Mouse (Mus musculus): ENCODE measurements at regions not wholly inside any gene's neighbourhood (a gene's known extent, or its start where the extent isn't known, plus 50 kb on each side); places are given as distances from the start of the nearest gene placed in this dataset.

DNA sequence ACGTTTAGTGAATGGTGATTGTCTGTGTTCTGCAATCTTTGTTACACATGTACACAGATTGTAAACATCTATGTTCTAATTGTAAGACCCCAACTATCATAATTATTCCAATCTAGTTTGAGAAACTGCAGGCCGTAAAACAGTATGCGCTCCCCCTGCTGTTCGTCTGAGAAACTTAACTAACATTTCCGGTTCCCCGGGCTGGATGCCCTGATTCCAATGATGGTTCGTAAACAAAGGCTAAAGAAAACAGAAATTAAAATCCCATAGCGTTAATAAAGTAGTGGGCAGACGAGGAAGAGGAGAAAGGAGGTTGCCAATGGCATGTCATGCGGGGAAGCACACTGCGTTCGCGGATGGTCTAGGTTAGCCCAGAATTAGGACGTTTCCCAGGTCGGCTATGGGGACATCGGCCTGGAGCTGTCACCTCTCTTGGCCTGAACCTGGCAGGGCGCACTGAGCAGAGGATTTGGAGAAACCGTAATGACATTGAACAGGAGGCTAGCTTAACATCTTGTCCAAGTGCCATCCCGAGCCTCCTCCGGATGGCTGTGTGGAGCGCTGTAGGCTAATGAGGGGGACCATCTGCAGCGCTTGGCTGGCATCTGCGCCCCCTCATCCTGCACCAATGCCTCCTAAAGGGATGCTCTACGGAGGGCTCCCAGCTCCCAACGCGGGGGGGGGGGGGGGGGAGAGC lies 55.7 kb upstream of the Hnrnpa3 start:
- DNase-seq, result peak; percentile 59 to 60

DNA sequence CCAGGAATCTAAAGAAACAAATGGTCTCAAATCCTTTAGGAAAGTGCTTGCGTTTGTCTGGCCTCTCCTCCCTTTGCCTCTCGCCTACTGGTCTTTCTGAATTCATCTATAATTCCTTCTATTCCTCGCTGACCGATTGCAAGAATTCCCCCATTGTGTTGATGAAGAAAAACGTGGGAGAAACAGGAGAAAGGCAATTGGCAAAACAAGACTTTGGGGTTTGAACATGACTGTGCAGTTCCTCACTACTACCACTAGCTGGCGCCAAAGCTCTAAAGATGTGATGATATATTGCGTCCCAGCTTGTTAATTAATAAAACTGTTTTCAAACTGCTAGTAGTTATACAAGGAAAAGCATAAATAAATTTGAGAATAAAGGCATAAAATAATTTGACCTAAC lies 53.4 kb upstream of the Hnrnpa3 start:
- DNase-seq, result peak; percentile 60 to 76

DNA sequence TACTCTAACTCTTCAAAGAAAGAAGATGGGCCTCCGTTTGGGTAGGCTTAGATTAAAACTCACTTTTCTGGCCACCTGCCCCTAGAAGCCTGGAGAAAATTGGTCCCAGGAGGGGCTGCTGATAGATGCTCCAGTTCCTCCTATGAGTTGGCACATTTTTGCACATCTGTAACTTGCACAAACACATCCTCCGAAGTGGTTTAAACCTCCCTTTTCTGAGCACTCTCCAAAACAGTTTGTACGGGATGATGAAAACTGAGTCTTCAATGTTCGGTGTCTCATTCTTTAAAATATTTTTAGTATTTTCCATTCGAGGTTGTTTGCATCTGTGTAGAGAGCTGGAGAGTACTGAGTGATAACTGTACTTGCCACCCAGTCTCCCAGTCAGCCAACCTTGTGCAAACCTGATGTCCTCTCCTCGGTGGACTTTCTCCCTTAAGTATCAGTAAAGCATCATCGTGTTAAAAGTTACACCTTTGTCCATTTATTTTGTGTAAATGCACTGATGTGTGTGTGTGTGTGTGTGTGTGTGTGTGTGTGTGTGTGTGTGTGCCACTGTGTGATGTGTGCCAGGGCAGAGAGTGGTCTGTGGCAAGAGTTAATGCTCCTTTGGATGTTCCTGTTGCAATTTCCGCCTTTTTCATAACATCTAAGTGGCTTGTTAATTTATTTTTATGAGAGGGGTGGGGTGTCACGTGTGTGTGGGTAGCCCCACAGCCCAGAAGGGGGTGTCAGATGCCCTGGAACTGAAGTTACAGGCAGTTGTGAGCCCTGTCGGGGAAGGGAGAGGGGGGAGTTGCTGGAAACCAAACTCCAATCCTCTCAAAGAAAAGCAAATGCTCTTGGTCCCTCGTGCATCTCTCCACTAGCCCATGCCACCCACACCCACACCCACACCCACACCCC lies 51.8 kb upstream of the Hnrnpa3 start:
- DNase-seq, result no peak

DNA sequence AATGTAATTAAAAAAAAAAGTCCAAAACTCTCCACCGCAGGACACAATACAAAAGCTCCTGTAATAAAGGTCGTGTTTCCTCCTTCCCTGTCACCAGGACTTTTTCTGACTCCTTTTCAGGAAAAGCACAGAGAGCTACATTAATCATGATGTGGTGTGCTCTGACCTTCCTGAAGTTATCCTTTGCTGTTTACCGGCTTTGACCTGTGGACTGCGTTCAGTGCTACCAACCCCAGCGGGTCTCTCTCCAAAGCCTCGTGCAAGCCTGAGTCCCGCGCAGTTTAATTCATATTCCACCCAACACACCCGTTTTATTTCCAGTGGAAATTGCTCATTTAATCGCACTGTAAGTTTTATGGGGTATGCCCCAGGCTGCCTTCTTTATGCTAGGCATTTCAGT lies 51.1 kb upstream of the Hnrnpa3 start:
- DNase-seq, result no peak

DNA sequence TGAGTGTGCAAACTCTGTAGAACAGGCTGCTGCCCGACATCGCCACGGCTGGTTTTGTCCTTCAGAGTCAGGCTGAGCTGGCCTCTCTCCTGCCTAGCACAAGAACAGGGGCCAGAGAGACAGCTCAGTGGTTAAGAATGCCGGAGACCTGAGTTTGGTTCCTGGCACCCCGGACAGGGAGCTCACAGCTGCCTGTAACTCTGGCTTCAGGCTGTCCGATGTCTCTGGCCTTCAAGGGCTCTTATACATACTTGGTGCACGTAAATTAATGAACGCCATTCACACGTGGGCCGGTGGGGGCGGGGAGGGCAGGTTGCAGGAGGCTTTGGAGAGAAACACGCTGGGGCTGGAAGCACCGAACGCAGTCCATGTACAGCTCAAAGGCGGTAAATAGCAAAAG lies 50.6 kb upstream of the Hnrnpa3 start:
- DNase-seq, result no peak

DNA sequence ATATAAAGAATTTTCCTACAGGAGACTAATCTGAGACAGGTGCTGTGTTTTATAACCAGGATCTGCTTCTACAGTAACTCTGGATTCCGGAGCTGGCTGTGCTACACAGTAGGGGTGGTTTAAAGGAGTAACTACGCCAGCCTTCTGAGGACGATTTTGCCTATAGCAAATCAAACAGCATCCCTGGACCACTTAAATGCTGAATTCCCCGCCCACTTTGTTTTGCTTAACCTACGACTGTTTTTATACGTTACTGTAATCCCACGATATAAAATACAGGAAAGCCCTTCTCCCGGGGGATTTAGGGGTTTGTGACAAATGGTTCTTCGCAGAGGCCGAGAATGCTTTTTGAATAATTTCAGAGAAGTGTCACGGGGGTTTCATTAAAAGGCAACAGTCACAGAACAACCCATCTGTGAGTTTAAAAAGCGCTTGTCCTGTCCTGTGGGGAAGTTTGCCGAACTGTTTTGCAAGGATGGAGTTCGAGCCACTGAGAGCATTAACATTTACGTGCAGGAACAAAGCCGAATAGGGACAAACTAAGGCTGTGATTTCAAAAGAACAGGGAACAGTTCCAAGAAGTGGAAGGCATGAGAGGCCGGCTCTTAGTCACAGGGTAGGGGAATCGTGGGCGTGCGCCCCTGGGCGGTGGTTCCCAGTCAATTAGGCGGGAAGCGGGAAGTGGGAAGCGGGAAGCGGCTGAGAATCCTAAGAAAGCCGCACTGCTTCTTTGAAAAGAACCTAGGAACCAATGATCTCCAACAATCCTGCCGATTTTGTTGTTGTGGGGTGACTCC lies 49.7 kb upstream of the Hnrnpa3 start:
- DNase-seq, result no peak
